Mouse (Mus musculus): ENCODE results near the gene Rgs6.

- no peak for TF ChIP-seq POLR2A (IDR thresholded peaks at IDR 0.05; ENCODE audit: low read depth, low read length)
- TF ChIP-seq IRF4 (IDR thresholded peaks at IDR 0.05; ENCODE audit: low read depth, low read length) = no peak
- TF ChIP-seq CTCF (conservative IDR thresholded peaks at IDR 0.05 in 1 of 2, IDR thresholded peaks at IDR 0.05 in 1 of 2; ENCODE audit: low read depth in 2 of 2, low read length in 2 of 2) = no peak
- no peak for TF ChIP-seq POLR2AphosphoS2 (IDR thresholded peaks at IDR 0.05; ENCODE audit: low read depth, low read length)
- TF ChIP-seq ZNF384 (IDR thresholded peaks at IDR 0.05; ENCODE audit: low read depth, low read length) = no peak
- TF ChIP-seq NELFE (IDR thresholded peaks at IDR 0.05; ENCODE audit: low read depth, low read length) = no peak
- TF ChIP-seq ZMIZ1 (IDR thresholded peaks at IDR 0.05; ENCODE audit: low read depth, low read length) = no peak
- no peak for TF ChIP-seq BHLHE40 (IDR thresholded peaks at IDR 0.05; ENCODE audit: low read depth, low read length)
- TF ChIP-seq MAX (IDR thresholded peaks at IDR 0.05; ENCODE audit: low read length) = no peak
- TF ChIP-seq E2F4 (IDR thresholded peaks at IDR 0.05; ENCODE audit: insufficient replicate concordance, low read depth, low read length) = no peak
- no peak for TF ChIP-seq CHD1 (IDR thresholded peaks at IDR 0.05; ENCODE audit: low read depth, low read length)
- no peak for TF ChIP-seq ELF1 (IDR thresholded peaks at IDR 0.05; ENCODE audit: low read depth, low read length)
These were observed 213.6 kb downstream of the Rgs6 start for GRCm38 (mm10) chr12:82801736-82802135.
